Mouse (Mus musculus) liver, adult 2 months (tissue): ENCODE results near the gene Taf1a. TPM values are rescaled to one million over a fixed set of nuclear protein-coding genes. Genes with fewer than 3 reads are reported as not detected.
"Not testable (repeated sequence)": the region's sequence is repeated elsewhere in the genome, so short reads cannot be mapped to it uniquely, and the experiment has no call there.

ENCODE experiments used
- DNase-seq: peaks from one replicate; pipeline ENCODE4 v3.0.0-alpha.2; 2011; ENCODE audit warnings: low read depth, low spot score; ENCODE audit errors: extremely low read depth
- H3K27ac ChIP-seq: fragments of 200-500 bp; replicated peaks from 2 replicates; pipeline ENCODE4 v1.5.1; 2012; ENCODE audit warnings: low read depth, mild to moderate bottlenecking, control low read depth, inconsistent platforms, low read length; ENCODE audit not compliant: insufficient read depth
- H3K27me3 ChIP-seq: fragments of 200-500 bp; 2 replicates; pipeline ENCODE4 v1.6.1; 2012; ENCODE audit warnings: mild to moderate bottlenecking, moderate library complexity, low read length, inconsistent platforms; ENCODE audit not compliant: control insufficient read depth, insufficient read depth
- H3K36me3 ChIP-seq: fragments of 200-500 bp; 2 replicates; pipeline ENCODE4 v1.6.1; 2012; ENCODE audit warnings: low read length, inconsistent platforms; ENCODE audit not compliant: control insufficient read depth, insufficient read depth
- H3K4me1 ChIP-seq: fragments of 200-500 bp; 2 replicates; pipeline ENCODE4 v1.6.1; 2011; ENCODE audit warnings: low read length; ENCODE audit not compliant: control insufficient read depth, insufficient read depth
- H3K4me3 ChIP-seq: fragments of 200-500 bp; 2 replicates; pipeline ENCODE4 v1.5.1; 2011; ENCODE audit warnings: low read depth, mild to moderate bottlenecking, control low read depth, low read length, moderate library complexity; ENCODE audit not compliant: insufficient read depth
- H3K79me2 ChIP-seq: fragments of 200-500 bp; 2 replicates; pipeline ENCODE4 v1.6.1; 2012; ENCODE audit warnings: inconsistent platforms, mild to moderate bottlenecking, low read length, moderate library complexity; ENCODE audit not compliant: control insufficient read depth, insufficient read depth
- H3K9ac ChIP-seq: fragments of 200-500 bp; 2 replicates; pipeline ENCODE4 v1.6.1; 2012; ENCODE audit warnings: low read depth, mild to moderate bottlenecking, control low read depth, inconsistent platforms, low read length
- CTCF ChIP-seq: fragments of 200-500 bp; IDR thresholded peaks from 2 replicates; pipeline ENCODE4 v1.5.1; 2011; ENCODE audit warnings: low read depth, low read length, control low read depth
- POLR2A ChIP-seq: fragments of 200-500 bp; IDR thresholded peaks from 2 replicates; pipeline ENCODE4 v1.6.1; 2011; ENCODE audit warnings: low read length, control low read depth; ENCODE audit not compliant: insufficient read depth; ENCODE audit errors: extremely low read depth
- whole genome bisulfite sequencing: fragments of 180-500 bp; shearing (Covaris S2); methylation state at CpG from one replicate; pipeline ENCODE4 v1.1.7; 2018; 5-methylcytosine and 5-hydroxymethylcytosine counted together
- polyA plus RNA-seq: library from polyadenylated mRNA; depleted of rRNA; stranded (reverse); fragments of >200 nt; gene quantifications from 2 replicates; pipeline ENCODE4 v1.2.3, GENCODE M21; 2012
- total RNA-seq: library from RNA; depleted of rRNA; stranded (reverse); fragments of >200 nt; gene quantifications from 2 replicates; pipeline ENCODE4 v1.2.3, GENCODE M21; 2014

Gene Taf1a
- total and polyA plus RNA-seq, 2 experiments = 3.3 to 7.7 TPM

DNA sequence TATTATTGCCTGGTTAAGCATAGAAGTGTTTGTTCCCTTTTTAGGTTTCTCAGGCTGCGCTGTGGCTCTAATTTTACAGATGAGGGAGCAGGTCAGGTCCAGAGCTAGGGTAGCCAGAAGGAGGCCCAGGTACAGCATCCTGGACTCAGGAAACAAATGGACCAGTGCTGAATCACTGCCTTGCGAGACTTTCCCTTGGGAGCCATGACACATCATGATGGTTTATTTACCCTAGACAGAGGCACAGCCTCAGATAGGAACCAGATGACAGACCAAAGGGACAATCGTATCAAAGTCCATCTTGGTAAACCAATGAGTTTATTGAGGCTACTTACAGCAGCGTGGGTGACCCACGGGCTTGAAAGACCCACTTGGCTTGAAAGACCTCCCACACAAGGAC is 7.0 kb upstream of the Taf1a start:
- Histone ChIP-seq H3K36me3 (no peaks in the 10 kb centered on the region), H3K27me3 (no peaks in the 10 kb centered on the region), H3K4me3 (no peak overlapping the region), H3K27ac (peak overlapping the region; percentile 80), H3K4me1 (peaks cover 24% of the 10 kb centered on the region), H3K79me2 (no peaks in the 10 kb centered on the region), H3K9ac (no peak overlapping the region)
- TF ChIP-seq CTCF = no peak
- WGBS = 35% methylated on average over 5 of the region's 5 CpGs
- peak; percentile 89 for DNase-seq

DNA sequence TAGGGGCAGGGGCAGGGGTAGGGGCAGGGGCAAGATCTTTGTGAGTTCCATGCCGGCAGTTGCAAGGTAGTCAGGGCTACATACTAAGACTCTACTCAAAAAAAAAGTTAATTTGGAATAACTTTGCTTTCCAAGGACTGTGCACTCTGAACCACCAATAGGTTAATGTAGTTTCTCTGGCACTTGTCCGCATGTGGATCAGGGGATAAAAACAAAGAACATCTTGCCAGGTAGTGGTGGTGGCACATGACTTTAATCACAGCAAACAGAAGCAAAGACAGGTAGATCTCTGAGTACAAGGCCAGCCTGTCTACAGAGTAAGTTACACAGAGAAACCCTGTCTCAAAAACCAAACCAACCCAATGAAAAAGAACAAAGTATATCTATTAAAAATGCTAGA is 6.2 kb upstream of the Taf1a start:
- H3K4me1 ChIP-seq = peaks cover 22% of the 10 kb centered on the region
- WGBS = 27% methylated on average over 2 of the region's 2 CpGs
- H3K36me3 ChIP-seq = no peaks in the 10 kb centered on the region
- DNase-seq = peak; percentile 97
- TF ChIP-seq CTCF = no peak
- no peak for TF ChIP-seq POLR2A
- peak overlapping the region; percentile 80 for H3K27ac ChIP-seq
- no peak overlapping the region for H3K9ac ChIP-seq
- H3K79me2 ChIP-seq = no peaks in the 10 kb centered on the region
- no peak overlapping the region for H3K4me3 ChIP-seq
- no peaks in the 10 kb centered on the region for H3K27me3 ChIP-seq

DNA sequence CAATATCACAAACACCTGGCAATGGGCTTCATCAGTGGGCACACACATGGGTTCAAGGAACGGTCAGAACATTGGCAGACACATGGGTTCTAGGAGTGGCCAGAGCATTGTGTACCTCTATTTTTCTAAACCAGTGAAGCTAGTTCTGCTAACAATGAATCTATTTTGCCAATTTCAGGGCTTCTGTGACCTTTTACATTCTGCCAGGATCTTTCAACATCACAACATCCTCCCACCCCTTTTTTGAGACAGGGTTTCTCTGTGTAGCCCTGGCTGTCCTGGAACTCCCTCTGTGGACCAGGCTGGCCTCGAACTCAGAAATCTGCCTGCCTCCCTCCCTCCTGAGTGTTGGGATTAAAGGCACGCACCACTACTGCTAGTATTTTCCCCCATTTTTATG is 1.4 kb upstream of the Taf1a start:
- H3K27ac ChIP-seq = peak overlapping the region; percentile 52
- not testable (repeated sequence) for H3K36me3 ChIP-seq, H3K4me1 ChIP-seq, H3K79me2 ChIP-seq, H3K4me3 ChIP-seq, H3K9ac ChIP-seq, H3K27me3 ChIP-seq
- 33% methylated on average over 3 of the region's 3 CpGs for WGBS
- DNase-seq = peak; percentile 97

- WGBS = 99% methylated on average over 3 of the region's 3 CpGs
- no peak overlapping the region for H3K4me3 ChIP-seq
- peaks cover 46% of the 10 kb centered on the region for H3K36me3 ChIP-seq
- no peaks in the 10 kb centered on the region; the same call in 1 of the 2 replicates for H3K79me2 ChIP-seq
- DNase-seq = no peak
- no peaks in the 10 kb centered on the region for H3K27me3 ChIP-seq
- TF ChIP-seq POLR2A (no peak), CTCF (no peak)
- no peak overlapping the region for H3K9ac ChIP-seq
- no peak overlapping the region for H3K27ac ChIP-seq
- H3K4me1 ChIP-seq = no peaks in the 10 kb centered on the region
These were observed 14.6 kb downstream of the Taf1a start for GRCm38 (mm10) chr1:183403396-183403795.

DNA sequence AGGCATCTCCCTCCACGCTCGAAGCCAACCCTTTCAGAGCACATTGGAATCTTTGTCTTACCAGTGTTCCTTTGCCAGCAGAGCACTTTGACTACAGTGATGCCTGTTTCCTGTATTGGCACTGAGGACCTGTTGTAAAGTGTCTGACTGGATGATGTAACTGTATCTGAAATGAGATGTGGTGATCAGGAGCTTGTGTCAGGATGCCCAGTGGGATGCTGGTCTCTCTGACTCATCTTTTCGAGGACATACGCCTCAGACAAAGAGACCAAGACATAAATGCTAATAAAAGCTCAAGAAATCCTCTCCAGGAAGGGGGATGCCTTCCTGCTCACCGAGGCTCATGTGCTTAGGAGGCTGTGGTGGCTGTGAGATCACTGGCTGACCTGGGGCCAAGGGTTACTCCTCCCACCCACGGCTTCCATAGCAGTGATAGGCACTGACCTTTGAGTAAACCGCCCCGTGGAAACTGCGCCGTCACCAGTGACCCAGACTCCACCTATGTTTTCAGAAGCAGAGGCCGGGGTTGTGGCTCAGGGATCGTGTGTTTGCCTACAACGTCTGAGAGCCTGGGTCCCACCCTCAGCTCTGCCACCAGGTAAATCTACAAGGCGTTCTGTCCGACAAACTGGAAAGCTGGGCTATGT is 25.4 kb downstream of the Taf1a start:
- WGBS = 68% methylated on average over 15 of the region's 15 CpGs
- Histone ChIP-seq H3K36me3 (peaks cover 8% of the 10 kb centered on the region), H3K4me3 (no peak overlapping the region)

GRCm38 (mm10) chr1:183417873-183418272 is 29.1 kb downstream of the Taf1a start, which contains the start of gene Hhipl2:
TSS of gene Hhipl2 (plus strand) at chr1:183418215.
- H3K36me3 ChIP-seq = no peaks in the 10 kb centered on the region
- H3K79me2 ChIP-seq = no peaks in the 10 kb centered on the region
- no peak within 1 kb of the TSS for H3K9ac ChIP-seq
- WGBS = 77% methylated on average over 12 of the region's 12 CpGs
- no peak within 1 kb of the TSS for H3K27ac ChIP-seq
- no peaks in the 10 kb centered on the region for H3K4me1 ChIP-seq
- TF ChIP-seq POLR2A (no peak), CTCF (no peak)
- H3K27me3 ChIP-seq = no peaks in the 10 kb centered on the region
- H3K4me3 ChIP-seq = no peak within 1 kb of the TSS
- DNase-seq = no peak

More for the DNA sequence above, 25.4 kb downstream of the Taf1a start:
- H3K27ac ChIP-seq = no peak overlapping the region
- no peaks in the 10 kb centered on the region for H3K4me1 ChIP-seq
- no peaks in the 10 kb centered on the region for H3K79me2 ChIP-seq
- TF ChIP-seq CTCF (no peak), POLR2A (no peak)
- peak; percentile 60 for DNase-seq
- H3K27me3 ChIP-seq = no peaks in the 10 kb centered on the region
- H3K9ac ChIP-seq = no peak overlapping the region
